12 mouse cellular contexts compared by ENCODE assay signal in the genomic region with DNA sequence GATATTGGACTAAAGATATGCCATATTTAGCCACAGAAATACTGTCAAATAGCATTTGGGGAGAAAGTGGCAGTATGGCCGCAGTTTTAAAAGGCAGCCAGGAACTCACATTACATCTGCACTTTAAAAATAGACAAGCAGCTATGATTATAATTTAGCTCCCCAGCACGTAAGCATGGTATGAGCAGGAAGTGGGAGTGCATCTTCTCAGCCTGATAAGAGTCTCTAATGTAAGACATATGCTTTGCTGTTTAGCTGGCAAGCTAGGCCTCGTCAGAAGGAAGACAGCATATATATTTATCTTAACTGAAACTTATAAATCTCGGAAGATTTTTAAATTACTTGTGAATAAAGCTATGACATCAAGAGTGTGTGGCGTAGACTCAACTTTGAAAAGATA. TPM values are rescaled to one million over a fixed set of nuclear protein-coding genes. Genes with fewer than 3 reads are reported as not detected.
DNase-seq lines count a peak whose midpoint lies in the region; ATAC-seq and TF ChIP-seq lines count a peak whose summit lies in the region.
"Had no signal": no experiment of that assay in that cellular context is flagged by ENCODE, and none has a peak within 500 bp of the region (broad histone marks: within the 10 kb centered on the region; RNA-seq: fewer than 3 reads in every experiment).

No protein-coding gene starts in this region.

- peak overlapping the region; percentile 61 for H3K27ac ChIP-seq in heart, postnatal 0 days (ENCODE audit: low read depth)
- peak overlapping the region; percentile 43 for H3K27ac ChIP-seq in lung, embryonic 16.5 days (ENCODE audit: low read length)
- H3K27ac ChIP-seq in intestine, embryonic 15.5 days: no peak overlapping the region
- H3K27ac ChIP-seq: forebrain, embryonic 13.5 days had no signal

- H3K4me2 ChIP-seq in heart, postnatal 0 days (ENCODE audit: low read depth, low read length): no peak overlapping the region
- H3K4me2 ChIP-seq in lung, embryonic 16.5 days (ENCODE audit: low read depth, low read length): no peak overlapping the region
- no peak overlapping the region for H3K4me2 ChIP-seq in intestine, embryonic 15.5 days (replicated peaks)
- H3K4me2 ChIP-seq: forebrain, embryonic 13.5 days had no signal

- TF ChIP-seq CTCF in heart, postnatal 0 days (IDR thresholded peaks at IDR 0.05; ENCODE audit: low read depth): no peak

- no peak overlapping the region for H3K9ac ChIP-seq in heart, postnatal 0 days (replicated peaks; ENCODE audit: low read depth, low read length)
- H3K9ac ChIP-seq in lung, embryonic 16.5 days (ENCODE audit: low read length): no peak overlapping the region
- H3K9ac ChIP-seq in intestine, embryonic 15.5 days: no peak overlapping the region
- H3K9ac ChIP-seq: forebrain, embryonic 13.5 days had no signal

- peak; percentile 33; the same call in 1 of the 2 replicates for ATAC-seq in heart, postnatal 0 days (ENCODE audit: insufficient read depth, low read depth)
- peak; percentile 79 for ATAC-seq in lung, embryonic 16.5 days (ENCODE audit: low read depth)
- 0 out of 2 replicates have a peak, but pooled peaks have one; percentile 51 for ATAC-seq in intestine, embryonic 15.5 days
- ATAC-seq: forebrain, embryonic 13.5 days; hindbrain, embryonic 16.5 days had no signal

- H3K36me3 ChIP-seq in heart, postnatal 0 days (replicated peaks; ENCODE audit: control insufficient read depth, insufficient read depth, low read length): no peaks in the 10 kb centered on the region
- H3K36me3 ChIP-seq in lung, embryonic 16.5 days (ENCODE audit: control insufficient read depth, insufficient read depth, low read length): no peaks in the 10 kb centered on the region
- no peaks in the 10 kb centered on the region for H3K36me3 ChIP-seq in intestine, embryonic 15.5 days
- H3K36me3 ChIP-seq: G1E had no signal

- no peak for DNase-seq in heart, postnatal 0 days (ENCODE audit: low spot score)
- no peak for DNase-seq in heart, postnatal 4 days
- no peak for DNase-seq in lung, postnatal 14 days
- DNase-seq in T-cell, adult 2 months (ENCODE audit: low spot score): peak; percentile 28
- DNase-seq in embryo, embryonic 10.5 days (ENCODE audit: low spot score): no peak
- DNase-seq: heart, adult 11 months; liver had no signal

- no peaks in the 10 kb centered on the region for H3K9me3 ChIP-seq in heart, postnatal 0 days (replicated peaks; ENCODE audit: control insufficient read depth, low read length)
- H3K9me3 ChIP-seq in lung, embryonic 16.5 days (ENCODE audit: control insufficient read depth, low read length): no peaks in the 10 kb centered on the region
- H3K9me3 ChIP-seq in intestine, embryonic 15.5 days: no peaks in the 10 kb centered on the region
- H3K9me3 ChIP-seq: forebrain, embryonic 13.5 days; G1E had no signal

- 28% methylated on average over 5 of the region's 5 CpGs for WGBS in heart, postnatal 0 days
- 37% methylated on average over 5 of the region's 5 CpGs for WGBS in lung, embryonic 16.5 days
- 39% methylated on average over 5 of the region's 5 CpGs for WGBS in intestine, embryonic 15.5 days

- no peak overlapping the region for H3K4me3 ChIP-seq in heart, postnatal 0 days (ENCODE audit: low read depth, low read length)
- no peak overlapping the region for H3K4me3 ChIP-seq in lung, embryonic 16.5 days (ENCODE audit: low read length)
- no peak overlapping the region for H3K4me3 ChIP-seq in intestine, embryonic 15.5 days (replicated peaks)
- H3K4me3 ChIP-seq: forebrain, embryonic 13.5 days had no signal

- no peak for TF ChIP-seq EP300 in heart, postnatal 0 days (IDR thresholded peaks at IDR 0.05; ENCODE audit: low read depth)

- no peaks in the 10 kb centered on the region for H3K27me3 ChIP-seq in heart, postnatal 0 days (ENCODE audit: control insufficient read depth, insufficient read depth, low read length)
- H3K27me3 ChIP-seq in lung, embryonic 16.5 days (ENCODE audit: control insufficient read depth, insufficient read depth, low read depth, low read length): no peaks in the 10 kb centered on the region
- no peaks in the 10 kb centered on the region for H3K27me3 ChIP-seq in intestine, embryonic 15.5 days (replicated peaks)
- H3K27me3 ChIP-seq: forebrain, embryonic 13.5 days had no signal

- peaks cover 18% of the 10 kb centered on the region; the same call in 1 of the 2 replicates for H3K4me1 ChIP-seq in heart, postnatal 0 days (ENCODE audit: control insufficient read depth, insufficient read depth)
- peaks cover 15% of the 10 kb centered on the region for H3K4me1 ChIP-seq in lung, embryonic 16.5 days (replicated peaks; ENCODE audit: control insufficient read depth, insufficient read depth, low read length)
- H3K4me1 ChIP-seq in intestine, embryonic 15.5 days (replicated peaks): no peaks in the 10 kb centered on the region
- H3K4me1 ChIP-seq: forebrain, embryonic 13.5 days had no signal

RNA-seq across cellular contexts. Expression of gene Sept7, which starts 32.4 kb away (rescaled TPM):
- 115 and 126 TPM in 2 replicates for total RNA-seq in heart, postnatal 0 days (2014; rRNA removed; ENCODE audit: low replicate concordance)
- 215 and 224 TPM in 2 replicates for polyA plus RNA-seq in heart, postnatal 0 days (2015; fragmentation: Nextera tagmentation; extraction: Ambion mirVana)
- total RNA-seq in heart, postnatal 4 days (2021): 100 to 1,000 TPM; 202 to 208 TPM
- polyA plus RNA-seq in lung, embryonic 16.5 days (2015; fragmentation: Nextera tagmentation; extraction: Ambion mirVana): 302 and 327 TPM in 2 replicates
- polyA plus RNA-seq in intestine, embryonic 15.5 days (2015; fragmentation: Nextera tagmentation; extraction: Ambion mirVana): 221 and 262 TPM in 2 replicates
